Mouse (Mus musculus) adipocyte (in vitro differentiated cells): ENCODE results near the gene Suclg2.

ENCODE experiments used
- DNase-seq: peaks from one replicate; pipeline ENCODE4 v3.0.0-alpha.2; 2016; ENCODE audit warnings: low spot score

Gene Suclg2

DNA sequence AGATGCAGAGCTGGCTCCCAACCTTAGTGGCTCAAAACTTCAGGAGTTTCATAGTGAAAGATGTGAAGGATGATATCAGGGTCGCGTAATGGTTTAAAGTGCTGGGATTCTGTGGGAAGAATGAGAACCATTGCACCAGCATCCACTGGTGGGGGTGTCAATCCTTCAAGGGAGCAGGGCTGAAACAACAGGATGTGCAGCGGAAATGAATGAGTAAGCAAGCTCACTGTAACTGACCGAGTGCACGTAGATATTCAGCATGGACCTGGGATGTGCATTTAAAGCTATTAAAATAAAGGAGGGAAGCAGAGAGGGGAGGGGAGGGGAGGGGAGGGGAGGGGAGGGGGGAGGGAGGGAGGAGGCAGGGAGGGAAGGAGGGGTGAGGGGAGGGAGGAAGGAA is 18.4 kb downstream of the Suclg2 start:
- no peak for DNase-seq

DNA sequence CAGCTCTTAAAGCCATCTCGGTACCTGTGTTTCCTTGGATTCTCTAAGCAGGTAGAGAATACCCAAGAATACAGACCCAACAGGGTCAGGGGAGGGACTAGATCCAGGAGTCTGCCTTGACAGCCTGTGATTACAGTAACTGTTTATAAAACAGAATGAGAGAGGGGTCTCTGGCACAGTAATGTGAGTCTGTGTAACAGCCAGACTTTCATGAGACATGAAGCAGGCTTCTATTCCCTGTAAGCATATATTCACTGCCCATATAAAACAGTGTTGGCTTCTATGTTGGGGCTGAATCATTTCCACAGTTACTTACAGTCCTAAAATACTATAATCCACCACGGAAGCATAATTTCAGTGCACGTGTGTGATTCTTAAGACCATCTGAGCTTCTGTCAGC is 19.3 kb downstream of the Suclg2 start:
- DNase-seq, result no peak

DNA sequence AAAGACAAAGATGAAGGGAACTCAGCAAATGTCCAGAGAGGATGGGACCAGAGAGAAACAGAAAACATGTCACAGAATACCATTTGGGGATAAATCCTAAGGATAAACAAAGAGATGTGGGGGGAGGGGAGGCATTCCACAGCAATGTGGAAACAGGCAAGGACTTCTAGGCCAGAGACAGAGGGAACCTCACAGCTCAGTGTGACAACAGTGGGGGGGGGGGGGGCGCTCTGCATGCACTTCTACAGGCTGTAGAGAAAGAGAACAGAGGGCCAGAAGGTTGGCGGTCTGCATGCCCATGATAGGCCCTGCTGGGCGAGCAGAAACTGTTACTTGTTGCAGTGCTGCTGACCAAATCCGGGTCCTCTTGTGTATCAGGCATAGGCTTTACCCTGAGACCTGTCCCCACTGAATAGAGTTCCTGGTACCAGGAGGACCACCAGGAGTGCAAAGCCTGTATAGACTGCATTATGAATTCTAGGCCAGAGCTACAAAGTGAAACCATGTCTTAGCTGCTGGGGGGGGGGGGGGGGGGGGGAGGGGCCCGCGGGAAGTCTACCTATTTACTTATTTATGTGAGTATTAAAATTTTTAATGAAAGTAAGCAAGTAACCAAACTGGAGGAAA is 20.0 kb downstream of the Suclg2 start:
- no peak for DNase-seq

DNA sequence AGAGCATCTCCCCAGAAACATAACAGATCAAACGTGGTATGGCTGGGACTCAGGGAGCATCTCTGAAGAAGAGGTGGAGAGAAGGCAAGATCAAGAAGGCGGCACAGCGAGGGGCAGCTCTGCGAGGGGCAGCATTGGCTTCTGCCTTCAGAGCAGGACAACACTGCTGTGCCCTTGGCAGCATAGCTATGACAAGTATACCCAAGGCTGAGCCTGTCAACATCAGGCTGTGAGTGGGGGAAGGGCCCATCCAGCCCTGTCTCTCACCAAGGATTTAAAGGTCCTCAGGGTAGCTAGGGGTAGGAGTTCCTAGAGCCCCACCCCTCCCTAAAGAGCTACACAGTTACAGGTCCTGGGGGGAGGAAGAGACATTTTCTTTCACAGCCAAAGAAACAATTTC is 23.7 kb downstream of the Suclg2 start:
- no peak for DNase-seq

DNA sequence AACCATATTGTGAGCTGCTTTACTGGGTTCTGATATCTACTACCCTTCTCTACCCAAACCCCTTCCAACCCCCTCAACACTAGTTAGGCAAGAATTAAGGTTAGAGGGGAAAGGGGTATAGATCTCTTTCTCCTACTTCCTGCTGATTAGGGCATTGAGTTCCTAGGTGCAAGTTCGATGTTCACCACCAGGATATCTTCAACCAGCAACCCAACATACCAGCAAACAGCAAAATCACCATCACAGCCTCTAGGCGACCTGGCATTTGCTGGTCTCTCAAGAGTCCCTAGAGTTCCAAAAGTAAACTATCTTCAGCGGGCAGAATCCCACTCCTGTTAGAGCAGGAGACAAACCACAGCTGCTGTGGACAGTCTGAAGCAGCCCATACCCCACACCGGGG is 33.4 kb downstream of the Suclg2 start:
- DNase-seq, result no peak

DNA sequence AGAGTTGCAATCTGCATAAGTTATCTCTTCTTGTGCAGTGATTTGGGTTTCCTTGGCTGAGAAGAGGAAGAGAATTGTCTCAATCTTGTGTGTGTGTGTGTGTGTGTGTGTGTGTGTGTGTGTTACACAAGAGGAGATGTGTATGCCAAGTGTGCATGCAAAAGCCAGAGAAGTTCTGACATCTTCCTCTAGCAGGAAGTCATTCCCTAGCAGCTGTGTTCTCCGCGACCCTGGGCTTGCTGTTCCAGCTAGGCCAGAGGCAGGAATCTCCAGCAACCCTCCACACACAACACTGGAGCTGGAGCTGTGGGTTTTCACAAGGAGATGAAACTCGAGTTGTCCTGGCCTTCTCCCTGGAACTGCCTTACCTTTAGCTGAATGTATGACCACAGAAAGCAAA is 38.9 kb downstream of the Suclg2 start:
- DNase-seq, result peak; percentile 70

DNA sequence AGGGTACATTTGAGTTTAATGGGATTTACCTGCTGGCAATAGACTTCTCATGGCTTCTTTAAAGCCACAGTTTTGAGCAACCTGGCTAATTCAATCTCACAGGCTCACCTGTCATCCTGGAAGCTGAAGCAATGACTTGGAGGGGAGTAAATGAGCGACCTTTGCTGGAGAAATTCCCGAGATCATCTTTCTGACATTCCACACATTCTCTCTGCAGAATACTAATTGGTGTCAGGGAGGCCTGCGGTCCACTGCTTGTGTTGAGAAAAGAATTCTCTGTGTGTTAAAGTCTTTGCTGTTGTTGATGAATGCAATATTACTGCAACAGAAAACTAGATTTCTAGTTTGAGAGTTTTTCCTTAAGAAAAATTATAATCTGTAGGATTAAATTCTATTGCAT is 39.3 kb downstream of the Suclg2 start:
- DNase-seq, result no peak

DNA sequence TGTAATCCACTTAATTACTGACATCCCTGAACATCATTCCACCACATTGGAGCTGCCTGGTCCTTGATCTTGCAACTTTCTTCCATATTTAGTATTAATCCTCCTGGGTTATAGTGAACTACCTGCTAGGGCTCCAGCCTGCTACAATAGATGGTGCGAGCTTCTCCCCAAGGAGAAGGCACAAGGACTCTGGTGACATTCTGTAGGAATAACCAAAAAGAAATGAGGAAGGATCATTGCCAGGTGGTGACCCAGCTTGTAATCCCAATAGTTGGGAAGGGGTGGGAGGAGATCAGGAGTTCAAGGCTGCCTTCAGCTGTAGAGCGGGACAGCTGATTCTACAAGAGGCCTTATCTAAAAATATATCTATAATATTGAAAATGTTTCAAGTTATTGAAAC is 41.6 kb downstream of the Suclg2 start:
- DNase-seq, result no peak

DNA sequence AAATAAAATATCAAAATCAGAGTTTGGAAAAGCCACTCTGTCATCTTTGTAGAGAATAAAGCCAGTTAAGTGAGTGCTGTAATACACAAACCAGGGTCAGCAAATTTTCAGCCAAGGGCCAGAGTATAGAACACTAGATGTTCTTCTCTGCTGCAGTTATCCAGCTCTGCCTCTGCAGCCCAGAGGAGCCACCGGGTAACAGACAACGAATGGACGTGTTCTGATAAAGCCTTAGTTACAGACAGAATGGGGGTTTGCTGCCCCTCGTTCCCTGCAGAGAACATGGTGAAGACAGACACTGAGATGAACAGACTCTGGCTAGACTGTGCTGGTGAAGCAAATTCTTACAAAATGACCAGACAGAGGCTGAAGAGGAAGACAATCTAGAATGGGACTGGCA is 42.2 kb downstream of the Suclg2 start:
- no peak for DNase-seq

DNA sequence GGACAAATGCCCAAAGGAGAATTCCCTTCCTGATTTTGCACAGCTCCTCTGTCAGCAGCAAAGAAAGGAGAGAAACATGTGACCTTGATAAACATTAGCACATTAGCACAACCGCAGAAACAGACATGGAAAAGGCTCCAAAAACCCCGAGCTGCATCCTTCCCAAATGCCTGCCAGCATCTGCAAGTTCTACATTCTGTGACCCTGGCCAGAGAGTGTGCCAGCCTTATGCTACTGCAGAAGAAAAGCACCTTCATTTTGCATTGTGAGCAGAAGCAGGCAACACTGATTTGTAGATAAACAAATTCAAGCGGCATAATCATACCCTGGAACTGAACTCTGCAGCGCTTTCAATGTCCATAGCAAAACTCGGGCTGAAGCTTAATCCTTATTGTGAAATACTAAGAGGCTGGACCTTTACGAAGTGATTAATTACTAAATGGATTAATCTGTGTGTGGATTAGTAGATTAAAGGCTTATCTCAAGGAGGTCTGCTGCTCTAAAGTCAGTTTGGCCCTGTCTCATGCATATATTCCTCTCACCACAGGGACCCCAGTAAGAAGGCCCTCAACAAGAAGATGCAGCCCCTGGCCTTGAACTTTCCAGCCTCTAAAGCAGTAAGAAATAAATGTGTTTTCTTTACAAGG is 43.4 kb downstream of the Suclg2 start:
- peak; percentile 40 for DNase-seq

DNA sequence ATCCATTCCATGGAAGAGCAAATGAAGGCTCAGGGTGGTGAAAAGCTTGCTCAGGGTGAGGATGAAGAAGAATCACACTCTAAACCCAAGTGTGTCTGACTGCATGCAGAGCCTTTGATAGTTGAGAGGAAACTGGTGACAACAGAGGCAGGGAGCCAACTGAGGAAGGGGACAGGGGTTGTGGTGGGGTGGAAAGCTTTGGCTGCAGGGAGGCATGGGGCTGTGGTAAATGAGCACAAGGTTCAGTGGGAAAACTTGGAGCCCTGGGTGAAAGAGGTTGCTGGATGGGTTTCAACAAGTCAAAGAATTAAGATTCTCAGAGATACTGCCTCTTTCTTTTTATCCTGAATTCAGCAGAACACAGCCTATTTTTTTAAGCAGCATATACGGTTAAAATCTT is 43.9 kb downstream of the Suclg2 start:
- DNase-seq, result peak; percentile 44

DNA sequence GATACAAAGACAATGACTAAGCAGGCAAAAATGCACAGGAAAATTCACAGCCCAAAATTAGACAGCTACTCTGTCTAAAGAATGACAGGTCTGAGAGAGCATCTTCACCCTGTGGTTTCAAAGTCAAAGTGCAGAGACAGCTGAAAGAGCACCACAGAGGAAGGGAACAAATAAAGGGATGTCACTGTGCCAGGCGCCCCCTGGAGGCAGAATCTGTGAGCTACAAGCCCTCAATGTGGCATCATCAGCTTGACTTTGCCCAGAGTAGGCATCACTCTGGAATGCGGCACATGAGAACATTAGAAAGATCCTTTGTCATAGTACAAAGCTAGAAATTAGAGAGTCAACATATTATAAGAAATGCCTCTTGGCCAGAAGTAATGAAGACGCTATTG is 49.3 kb downstream of the Suclg2 start:
- DNase-seq, result peak; percentile 63

DNA sequence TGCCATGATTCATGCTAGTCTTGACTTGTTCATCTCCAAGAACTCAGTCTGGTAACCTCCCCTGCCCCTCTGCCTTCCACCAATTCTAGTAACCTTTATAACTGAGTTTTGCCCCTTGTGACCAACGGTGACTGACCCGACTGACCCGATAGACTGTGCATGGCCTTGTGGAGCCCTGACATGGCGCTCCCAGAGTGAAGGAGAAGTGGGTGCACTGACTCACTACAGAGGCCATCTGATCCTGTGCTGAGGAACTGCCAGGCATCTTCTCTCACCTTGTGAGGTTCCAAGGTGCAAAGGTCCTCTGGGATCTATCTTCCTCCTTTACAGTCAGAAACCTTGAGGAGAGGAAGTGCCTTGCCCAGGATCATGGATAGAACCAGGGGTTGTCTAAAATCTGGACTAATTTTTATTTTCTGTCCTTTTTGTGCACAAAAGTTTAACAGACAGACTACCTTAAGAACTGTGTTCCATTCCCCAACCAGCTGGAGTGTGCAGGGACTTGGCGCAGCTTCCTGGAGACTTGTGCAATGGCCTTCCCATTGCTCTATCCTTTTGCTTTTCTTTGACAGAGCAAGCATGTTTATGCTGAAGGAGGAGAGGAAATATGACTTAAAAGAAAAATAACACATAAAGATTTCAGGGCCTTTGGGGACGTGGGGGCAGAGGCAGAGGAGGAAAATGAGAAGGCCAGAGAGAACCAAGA is 49.8 kb downstream of the Suclg2 start:
- DNase-seq, result peak; percentile 70

DNA sequence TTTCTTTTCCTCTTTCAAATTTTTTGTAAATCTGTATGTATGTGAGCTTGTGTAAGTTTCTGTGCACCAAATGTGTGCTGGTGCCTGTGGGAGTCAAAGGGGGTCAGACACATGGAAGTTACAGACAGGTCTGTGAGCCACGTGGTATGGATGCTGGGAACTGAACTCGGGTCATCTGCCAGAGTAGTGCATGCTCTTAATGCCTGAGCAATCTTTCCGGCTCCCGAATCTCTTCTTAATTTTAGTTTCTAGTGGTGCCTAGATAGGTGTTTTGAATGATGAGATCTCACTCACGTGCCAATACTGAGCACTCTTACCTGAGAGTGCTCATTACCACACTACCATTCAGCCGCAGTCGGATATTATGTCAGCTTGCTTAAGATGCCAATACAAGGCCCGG is 60.9 kb downstream of the Suclg2 start:
- DNase-seq, result no peak

DNA sequence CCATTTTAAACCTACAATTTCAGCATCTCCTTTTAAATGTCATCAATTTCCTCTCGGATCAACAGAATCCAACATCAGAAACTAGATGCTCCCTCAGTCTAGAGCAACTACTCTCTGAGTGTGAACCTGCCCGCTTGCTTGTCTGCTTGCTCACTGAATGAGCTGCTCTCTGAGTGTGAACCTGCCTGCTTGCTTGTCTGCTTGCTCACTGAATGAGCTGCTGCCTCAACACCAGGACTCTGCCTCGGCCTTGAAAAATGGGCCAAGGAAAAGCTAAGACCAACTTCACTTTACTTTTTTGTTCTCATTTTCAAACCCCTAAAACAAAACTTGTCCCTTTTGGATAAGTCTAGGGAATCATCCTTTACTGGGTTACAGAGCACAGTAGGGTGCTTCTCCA is 64.9 kb downstream of the Suclg2 start:
- DNase-seq, result no peak

DNA sequence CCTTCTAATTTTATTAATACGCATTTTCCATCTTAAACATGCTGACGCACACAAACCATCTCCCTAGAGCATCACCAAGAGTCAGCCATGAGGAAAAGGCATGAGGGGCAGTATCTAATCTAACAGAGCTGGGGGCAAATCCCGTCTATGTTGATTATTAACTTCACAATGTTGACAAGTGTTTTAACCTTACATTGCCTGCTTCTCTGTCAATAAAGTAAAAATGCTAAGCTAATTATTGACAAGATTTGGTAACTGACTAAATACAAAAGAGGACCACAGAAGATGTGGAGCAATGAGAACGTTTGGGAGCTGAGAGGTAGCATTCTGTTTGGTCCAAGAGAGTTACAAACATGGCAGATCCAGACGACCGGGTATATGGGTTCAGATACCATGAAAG is 65.8 kb downstream of the Suclg2 start:
- no peak for DNase-seq

DNA sequence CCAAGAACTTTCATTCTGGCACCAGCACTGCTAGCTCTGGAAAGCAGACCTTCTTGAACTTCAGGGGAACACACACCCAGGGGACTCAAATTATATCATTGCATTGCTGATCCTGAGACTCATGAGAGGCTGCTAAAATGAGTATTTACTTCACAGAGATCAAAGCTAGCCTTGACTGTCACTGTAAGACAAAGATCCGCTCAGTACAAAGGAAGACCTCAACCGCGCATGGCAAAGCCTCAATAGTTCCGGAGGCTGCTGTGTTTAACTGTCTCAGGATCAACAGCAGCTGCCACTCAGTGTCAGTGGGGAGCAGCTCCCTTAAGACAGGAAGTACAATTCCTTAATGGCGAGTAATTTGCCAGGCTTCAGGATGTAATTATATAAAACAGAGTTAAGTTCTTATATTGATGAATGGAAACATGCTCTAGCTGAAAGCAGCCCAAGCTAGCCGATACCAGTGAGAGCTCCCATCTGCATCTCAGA is 67.2 kb downstream of the Suclg2 start:
- no peak for DNase-seq

DNA sequence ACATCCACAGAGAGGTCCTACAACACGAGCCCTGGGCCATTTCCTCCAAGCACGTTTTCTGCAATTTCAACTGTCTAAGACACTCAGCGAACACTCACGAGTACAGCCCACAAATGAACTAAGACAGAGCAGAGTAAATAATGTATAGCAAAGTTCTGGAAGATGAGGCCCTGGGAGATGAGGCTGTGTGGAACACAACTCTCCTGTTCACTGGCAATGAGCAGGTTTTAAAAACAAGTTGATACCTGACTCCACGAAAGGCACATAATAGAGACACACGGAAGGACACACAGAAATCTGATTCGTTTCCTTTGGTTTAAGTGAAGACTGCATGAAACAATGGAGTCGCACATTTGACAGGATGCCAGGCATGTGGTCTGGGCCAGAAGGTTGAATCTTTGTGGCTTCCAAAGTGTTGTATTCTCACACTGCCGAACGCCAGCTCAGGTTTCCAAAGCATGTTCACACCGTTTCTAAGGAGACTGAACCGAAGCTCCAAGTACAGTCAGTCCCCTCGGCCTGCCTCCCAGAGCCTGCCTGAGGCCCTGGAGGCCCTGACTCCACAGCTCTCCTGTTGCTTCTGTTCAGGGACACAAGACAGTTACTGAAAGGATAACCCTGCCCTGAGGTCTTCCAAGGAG is 68.4 kb downstream of the Suclg2 start:
- DNase-seq, result peak; percentile 12

DNA sequence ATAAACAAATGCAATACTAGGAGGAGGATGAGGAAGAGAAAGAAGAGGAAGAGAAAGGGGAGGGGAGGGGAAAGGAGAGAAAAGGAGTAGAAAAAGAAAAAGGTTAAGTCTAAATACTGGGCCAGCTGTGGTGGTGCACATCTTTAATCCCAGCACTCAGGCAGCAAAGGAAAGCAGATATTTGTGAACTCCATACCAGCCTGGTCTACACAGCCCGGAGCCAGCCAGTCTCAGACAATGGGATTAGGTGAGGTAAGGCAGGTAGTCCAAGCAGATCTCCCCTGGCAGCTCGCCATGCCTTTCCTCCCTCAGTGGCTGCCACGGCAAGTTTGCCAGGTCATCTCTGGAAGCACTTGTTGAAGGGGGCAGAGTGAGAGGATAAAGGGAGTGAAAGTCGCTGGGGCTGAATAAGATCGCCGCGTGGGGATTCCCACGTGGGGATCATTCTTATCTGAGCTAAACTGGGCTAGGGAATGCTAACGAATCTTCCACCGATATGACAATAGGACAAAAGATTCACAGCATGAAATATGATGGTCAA is 69.4 kb downstream of the Suclg2 start:
- DNase-seq, result no peak

DNA sequence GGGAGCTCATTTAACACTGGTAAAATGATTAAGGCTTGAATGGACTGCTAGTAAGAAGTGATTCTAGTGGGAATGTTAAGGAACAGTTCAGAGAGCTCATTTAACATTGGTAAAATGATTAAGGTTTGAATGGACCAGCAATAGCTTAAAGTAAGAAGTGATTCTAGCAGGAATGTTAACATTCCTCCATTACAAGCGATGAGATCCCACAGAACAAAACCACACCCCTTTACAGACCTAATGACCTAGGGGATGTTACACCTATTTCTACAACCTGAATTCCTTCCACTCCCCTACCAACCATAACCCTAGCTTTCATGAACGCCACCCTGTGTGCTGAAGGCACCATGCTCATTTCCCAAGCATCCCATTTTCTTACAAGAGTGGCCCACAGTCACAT is 81.2 kb downstream of the Suclg2 start:
- DNase-seq, result no peak

DNA sequence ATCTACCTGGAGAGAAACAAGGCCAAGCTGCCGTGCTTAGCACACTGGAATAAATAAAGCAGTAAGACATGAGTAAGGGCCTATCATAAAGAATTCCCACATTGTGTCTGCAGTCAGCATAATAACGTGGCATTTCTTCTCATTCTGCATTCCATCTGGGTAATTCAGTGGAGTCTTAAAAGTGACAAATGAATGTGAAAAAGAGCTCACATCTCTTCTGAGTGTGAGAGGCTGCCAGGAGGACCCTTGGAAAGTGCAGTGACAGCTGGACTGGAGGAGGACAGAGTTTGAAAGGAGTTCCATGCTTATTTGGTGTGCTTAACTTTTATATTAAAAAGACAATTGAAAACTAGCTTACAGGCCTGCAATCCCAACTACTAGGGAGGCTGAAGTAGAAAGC is 83.2 kb downstream of the Suclg2 start:
- DNase-seq, result no peak

DNA sequence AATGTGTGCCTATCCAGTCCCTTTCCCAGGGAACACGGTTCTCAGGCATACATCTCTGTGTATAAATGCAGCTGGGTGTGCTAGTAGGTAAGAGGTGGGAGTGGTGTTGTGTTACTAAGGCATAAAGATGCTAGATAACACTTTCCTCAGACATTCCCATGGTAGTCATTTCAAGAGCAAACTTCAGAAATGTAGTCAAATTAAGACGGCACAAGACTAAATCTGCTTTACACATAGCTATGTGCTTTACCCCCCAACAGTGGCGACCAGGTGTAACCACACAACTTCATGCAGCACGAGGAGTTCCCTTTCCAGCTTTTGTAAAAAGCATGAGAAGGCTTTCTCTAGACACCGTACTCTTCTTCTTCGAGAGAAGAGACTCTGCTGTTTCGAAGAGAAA is 89.5 kb downstream of the Suclg2 start:
- no peak for DNase-seq

DNA sequence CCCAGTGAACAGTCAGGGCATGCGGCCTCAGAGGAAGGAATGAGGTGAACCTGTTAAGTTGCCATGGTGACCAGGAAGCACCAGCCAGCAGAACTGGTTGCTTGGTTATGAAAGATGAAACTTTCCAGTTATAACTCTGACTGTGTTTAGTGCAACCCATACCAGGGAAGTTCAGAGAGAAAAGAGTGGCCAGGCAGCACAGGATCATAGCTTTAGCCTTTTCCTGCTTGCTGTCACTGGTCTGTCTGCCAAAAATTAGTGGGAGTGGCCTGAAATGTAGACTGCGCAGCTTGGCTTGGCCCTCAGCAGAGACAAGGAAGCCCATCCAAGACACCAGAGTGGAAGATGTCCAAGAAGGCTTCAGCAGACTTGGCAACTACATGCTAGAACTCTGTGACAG is 96.8 kb downstream of the Suclg2 start:
- peak; percentile 91 for DNase-seq
